Mouse (Mus musculus): ENCODE measurements around the gene BC004004. TPM values are rescaled to one million over a fixed set of nuclear protein-coding genes. Genes with fewer than 3 reads are reported as not detected.

BC004004 gene
- polyA plus RNA-seq, 1 experiment from 2014 or later, result 130 TPM

DNA sequence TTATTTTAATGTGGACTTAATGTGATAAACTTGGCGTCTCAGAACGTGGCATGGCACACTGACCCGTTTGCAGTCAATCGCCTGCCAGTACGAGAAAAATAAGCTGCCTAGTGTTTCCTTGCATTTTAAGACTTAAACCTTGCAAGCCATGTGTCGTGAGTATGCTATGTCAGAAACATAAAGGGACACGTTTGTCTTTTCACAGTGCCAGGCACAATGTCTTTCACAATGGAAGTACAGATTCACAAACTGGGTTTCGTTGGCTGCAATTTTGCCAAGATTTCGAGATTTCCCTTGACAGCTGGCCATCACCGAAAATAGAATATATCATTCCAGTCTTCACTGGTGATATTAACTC lies 740 bp downstream of the BC004004 start:
- in situ Hi-C loops (cut with MboI; ENCODE audit: low pct_unique_long_range_greater_than_20kb), result loop anchor here (10.0 kb wide), 1 partner anchor 245 kb away; no protein-coding TSS in a partner anchor
- ChIA-PET CTCF (interaction anchor here (0.6 to 2.5 kb wide), 10 partner anchors 10 to 87 kb away, joined by 3 to 14 read pairs (median 4); partner anchors contain the start of gene Mtch1), POLR2A (interaction anchor here (1.0 kb wide), 1 partner anchor 102 kb away, joined by 3 read pairs; no protein-coding TSS in a partner anchor)
- ATAC-seq (no peak), DNase-seq (ENCODE audit: low read depth, low spot score) (no peak)
- no peak for TF ChIP-seq CTCF (IDR thresholded peaks at IDR 0.05)
- H3K27me3 ChIP-seq, result no peaks in the 10 kb centered on the region

DNA sequence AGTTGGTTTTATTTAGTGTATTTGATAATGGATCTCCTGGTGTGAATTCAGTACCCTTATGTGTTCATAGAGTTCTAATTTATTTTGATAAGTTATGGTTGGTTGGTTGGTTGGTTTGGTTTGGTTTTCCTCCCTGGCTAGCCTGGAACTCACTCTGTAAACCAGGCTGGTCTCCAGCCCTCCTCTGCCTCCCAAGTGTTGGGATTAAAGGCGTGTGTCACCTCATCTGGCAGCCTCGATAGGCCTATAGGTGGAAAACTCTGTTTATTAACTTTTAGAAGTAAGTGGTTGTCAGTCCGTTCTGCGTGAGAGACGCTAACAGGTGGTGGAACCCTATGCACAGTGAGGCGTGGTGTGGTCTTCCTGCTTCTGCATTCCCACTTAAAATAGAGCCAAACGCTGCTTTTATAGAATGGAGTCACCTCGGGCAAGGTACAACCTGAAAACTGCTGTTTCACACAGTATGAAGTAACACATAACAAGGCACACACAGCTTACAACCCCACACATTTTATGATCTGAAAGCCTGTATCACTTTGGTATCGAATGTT lies 1.6 kb downstream of the BC004004 start:
- TF ChIP-seq CTCF (IDR thresholded peaks at IDR 0.05), result no peak
- CTCF ChIA-PET, result interaction anchor here (0.8 to 2.5 kb wide), 2 partner anchors 9 to 101 kb away, joined by 3 to 14 read pairs; no protein-coding TSS in a partner anchor
- no peak for ATAC-seq
- no peak for DNase-seq (ENCODE audit: low read depth, low spot score)
- no peaks in the 10 kb centered on the region for H3K27me3 ChIP-seq
- in situ Hi-C loops (cut with MboI; ENCODE audit: low pct_unique_long_range_greater_than_20kb), result no loop called here
- POLR2A ChIA-PET, result no interaction called here

DNA sequence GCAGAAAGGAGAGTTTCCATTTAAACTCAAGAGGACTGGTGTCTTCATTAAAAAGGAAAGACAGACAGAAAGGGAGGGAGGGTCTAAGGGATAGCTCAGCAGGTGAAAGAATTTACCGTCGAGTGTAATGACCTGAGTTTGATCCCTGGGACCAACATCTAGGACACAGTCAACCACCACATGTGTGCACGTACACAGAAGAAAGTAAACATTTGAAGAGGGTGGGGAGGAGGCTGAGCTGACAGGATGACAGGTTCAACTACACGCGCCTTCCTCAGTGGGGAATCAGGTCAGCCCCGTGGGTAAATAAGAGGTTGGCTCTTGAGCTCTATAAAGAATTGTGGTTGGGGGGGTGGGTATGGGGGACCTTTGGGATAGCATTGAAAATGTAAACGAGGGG lies 4.6 kb downstream of the BC004004 start:
- TF ChIP-seq CTCF (IDR thresholded peaks at IDR 0.05), result no peak
- ChIA-PET CTCF (no interaction called here), POLR2A (no interaction called here)
- H3K27me3 ChIP-seq, result no peaks in the 10 kb centered on the region
- in situ Hi-C loops (cut with MboI; ENCODE audit: low pct_unique_long_range_greater_than_20kb), result no loop called here
- DNase-seq (ENCODE audit: low read depth, low spot score), result no peak
- no peak for ATAC-seq

DNA sequence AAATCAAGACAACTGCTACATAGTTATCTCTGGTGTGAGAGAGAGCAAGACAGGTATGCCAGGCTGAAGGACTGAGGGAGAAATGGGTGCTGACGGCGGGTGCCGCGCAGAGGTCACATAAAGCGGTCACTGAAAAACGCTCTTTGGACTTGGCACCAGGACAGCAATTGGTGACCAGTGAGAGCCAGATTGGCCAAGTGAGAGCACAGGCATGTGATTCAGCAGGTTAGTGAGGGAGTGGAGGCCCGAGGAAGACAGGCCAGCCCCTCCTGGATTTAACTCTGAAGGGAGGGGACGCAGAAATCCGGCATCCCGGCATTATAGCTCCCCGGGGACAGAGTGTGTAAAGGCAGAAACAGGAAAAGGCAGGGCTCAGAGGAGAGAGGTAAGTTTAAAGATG lies 5.3 kb downstream of the BC004004 start:
- H3K27me3 ChIP-seq, result no peaks in the 10 kb centered on the region
- CTCF ChIA-PET, result no interaction called here
- ATAC-seq, result no peak
- DNase-seq (ENCODE audit: low read depth, low spot score), result no peak
- POLR2A ChIA-PET, result no interaction called here
- TF ChIP-seq CTCF (IDR thresholded peaks at IDR 0.05), result no peak
- in situ Hi-C loops (cut with MboI; ENCODE audit: low pct_unique_long_range_greater_than_20kb), result no loop called here

DNA sequence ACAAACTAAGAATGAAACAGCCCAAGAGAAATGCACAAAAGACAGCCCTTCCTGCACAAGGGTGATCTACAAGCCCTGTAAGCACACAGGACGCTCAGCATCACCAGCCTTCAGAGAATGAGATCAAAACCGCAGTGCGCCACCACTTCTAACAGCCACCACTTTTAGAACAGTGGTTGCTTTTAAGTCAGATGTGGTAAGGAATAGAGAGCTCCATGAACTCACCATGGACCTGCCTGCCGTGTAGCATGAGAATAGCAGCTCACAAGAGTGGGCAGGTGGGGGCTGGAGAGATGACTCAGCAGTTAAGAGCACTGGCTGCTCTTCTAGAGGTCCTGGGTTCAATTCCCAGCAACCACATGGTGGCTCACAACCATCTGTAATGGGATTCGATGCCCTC lies 11.8 kb downstream of the BC004004 start:
- ATAC-seq (no peak), DNase-seq (ENCODE audit: low read depth, low spot score) (no peak)
- in situ Hi-C loops (cut with MboI; ENCODE audit: low pct_unique_long_range_greater_than_20kb), result no loop called here
- no peak for TF ChIP-seq CTCF (IDR thresholded peaks at IDR 0.05)
- no peaks in the 10 kb centered on the region for H3K27me3 ChIP-seq
- ChIA-PET CTCF (interaction anchor here (0.9 to 3.4 kb wide), 2 partner anchors 8 to 12 kb away, joined by 3 to 14 read pairs; partner anchors contain the start of gene BC004004), POLR2A (no interaction called here)

DNA sequence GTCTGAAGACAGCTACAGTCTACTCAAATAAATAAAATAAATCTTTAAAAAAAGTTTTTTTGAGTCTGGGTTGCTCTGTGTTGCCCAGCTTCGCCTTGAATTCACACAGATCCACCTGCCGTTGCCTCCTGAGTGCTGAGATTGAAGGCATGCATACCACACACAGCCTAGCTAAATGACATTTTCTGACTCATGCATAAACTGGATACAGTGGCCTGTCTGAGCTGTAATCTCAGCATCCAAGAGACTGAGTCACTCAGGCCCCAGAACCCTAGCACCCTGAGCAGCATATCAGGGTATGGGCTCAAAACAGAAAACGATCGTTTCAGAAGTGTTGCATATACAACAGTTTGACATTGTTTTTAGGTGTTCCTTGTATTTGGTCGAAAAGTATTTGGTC lies 13.0 kb downstream of the BC004004 start:
- TF ChIP-seq CTCF (IDR thresholded peaks at IDR 0.05), result no peak
- ATAC-seq (no peak), DNase-seq (ENCODE audit: low read depth, low spot score) (no peak)
- ChIA-PET POLR2A (no interaction called here), CTCF (interaction anchor here (0.8 to 0.9 kb wide), 2 partner anchors 7 to 9 kb away, joined by 3 read pairs; no protein-coding TSS in a partner anchor)
- no peaks in the 10 kb centered on the region for H3K27me3 ChIP-seq
- in situ Hi-C loops (cut with MboI; ENCODE audit: low pct_unique_long_range_greater_than_20kb), result no loop called here

DNA sequence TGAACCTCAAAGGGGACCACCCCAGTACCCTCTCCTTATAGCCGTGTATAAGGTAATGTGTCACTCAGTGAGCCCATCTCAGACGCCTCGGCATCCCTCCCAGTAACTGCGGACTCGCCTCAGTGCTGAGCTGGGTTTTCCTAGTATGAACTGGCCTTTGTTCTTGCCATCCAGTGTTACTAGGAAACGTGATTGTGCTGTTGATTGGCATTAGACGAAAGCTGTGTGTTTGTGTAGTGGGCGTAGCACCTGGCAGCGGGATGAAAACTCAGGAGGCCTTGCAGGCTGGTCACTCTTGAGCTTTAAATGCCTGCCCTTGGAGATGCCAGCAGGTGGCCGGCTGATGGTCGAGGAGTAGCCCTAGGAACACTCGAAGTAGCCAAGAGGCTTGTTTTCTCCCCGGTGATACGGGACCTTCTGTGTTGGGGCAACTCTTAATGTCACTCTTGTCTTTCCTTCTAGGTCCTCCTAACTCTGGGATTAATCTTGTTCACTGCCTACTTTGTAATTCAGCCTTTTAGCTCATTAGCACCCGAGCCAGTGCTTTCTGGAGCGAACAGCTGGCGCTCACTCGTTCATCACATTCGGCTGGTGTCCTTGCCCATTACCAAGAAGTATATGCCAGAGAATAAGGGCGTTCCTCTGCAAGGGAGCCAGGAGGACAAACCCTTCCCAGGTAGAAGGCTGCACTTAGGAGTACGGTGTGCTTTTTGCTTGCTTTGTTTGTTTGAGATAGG lies 13.8 kb downstream of the BC004004 start:
- in situ Hi-C loops (cut with MboI; ENCODE audit: low pct_unique_long_range_greater_than_20kb), result no loop called here
- DNase-seq (ENCODE audit: low read depth, low spot score) (no peak), ATAC-seq (no peak)
- ChIA-PET POLR2A (no interaction called here), CTCF (no interaction called here)
- no peaks in the 10 kb centered on the region for H3K27me3 ChIP-seq
- no peak for TF ChIP-seq CTCF (IDR thresholded peaks at IDR 0.05)

DNA sequence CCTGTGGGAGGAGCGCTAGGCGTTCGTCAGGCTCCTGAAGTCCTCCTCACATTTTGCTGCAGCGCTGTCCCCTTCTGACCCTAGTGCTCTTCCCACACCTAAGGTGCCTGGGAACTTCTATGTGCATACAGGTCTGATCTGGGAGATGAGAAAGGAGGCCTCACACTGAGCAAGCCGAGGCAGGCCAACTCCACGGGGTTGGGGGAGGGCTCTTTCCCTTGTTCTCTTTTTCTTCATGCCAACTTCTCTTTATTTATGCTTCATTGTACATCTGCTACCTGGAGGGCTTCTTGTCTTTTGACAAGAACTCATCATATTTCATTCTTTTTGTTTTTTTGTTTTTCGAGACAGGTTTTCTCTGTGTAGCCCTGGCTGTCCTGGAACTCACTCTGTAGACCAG lies 23.2 kb downstream of the BC004004 start:
- no peak for TF ChIP-seq CTCF (IDR thresholded peaks at IDR 0.05)
- DNase-seq (ENCODE audit: low read depth, low spot score) (no peak), ATAC-seq (no peak)
- ChIA-PET POLR2A (no interaction called here), CTCF (no interaction called here)
- in situ Hi-C loops (cut with MboI; ENCODE audit: low pct_unique_long_range_greater_than_20kb), result no loop called here
- H3K27me3 ChIP-seq, result no peaks in the 10 kb centered on the region

DNA sequence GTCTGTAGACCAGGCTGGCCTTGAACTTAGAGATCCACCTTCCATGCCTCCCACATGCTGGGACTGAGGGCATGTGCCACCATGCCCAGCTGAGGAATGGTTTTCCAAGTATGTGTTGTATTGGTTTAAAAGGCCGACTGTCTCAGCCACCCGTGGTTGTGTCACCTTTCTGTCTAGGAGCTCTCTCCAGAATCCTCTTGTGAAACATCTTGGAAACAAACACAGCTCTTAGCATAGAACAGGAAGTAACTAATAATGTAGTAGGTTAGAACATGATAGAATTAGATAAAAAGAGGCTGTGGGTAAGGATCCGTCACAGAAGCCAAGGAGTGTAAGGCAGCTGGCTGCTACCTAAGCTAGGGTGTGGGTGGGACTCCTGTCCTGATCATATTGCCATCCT lies 24.4 kb downstream of the BC004004 start:
- in situ Hi-C loops (cut with MboI; ENCODE audit: low pct_unique_long_range_greater_than_20kb), result no loop called here

DNA sequence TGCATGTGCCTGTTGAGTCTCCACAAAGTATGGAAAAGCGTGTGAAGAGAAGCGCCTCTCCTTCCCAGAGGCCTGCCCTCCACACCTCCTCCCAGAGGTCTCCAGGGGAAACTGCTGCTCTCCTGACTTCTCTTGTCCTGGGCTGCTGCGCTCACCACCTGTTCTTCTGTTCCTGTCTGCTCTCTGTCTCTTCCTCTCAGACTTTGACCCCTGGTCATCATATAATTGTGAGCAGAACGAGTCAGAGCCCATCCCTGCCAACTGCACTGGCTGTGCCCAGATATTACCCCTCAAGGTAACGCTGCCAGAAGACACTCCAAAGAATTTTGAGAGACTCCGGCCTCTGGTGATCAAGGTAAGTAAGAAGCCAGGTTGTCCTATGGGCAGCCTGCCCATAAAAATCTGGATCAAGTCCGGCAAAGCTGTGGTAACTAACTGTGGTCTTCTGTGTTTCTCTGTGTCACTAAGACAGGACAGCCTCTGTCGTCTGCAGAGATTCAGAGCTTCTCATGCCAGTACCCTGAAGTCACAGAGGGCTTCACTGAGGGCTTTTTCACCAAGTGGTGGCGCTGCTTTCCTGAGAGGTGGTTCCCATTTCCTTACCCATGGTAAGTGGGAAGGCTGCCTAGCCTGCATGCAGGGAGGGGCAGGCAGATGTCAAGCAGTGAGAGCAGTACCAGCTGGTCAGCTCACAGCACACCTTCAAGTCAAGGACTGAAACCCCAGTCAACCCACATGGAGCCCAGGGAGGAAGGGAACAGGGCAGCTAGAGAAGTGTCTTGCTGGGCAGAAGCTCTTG lies 25.4 kb downstream of the BC004004 start:
- CTCF ChIA-PET, result no interaction called here
- DNase-seq (ENCODE audit: low read depth, low spot score) (no peak), ATAC-seq (no peak)
- no peak for TF ChIP-seq CTCF (IDR thresholded peaks at IDR 0.05)
- H3K27me3 ChIP-seq, result no peaks in the 10 kb centered on the region
- in situ Hi-C loops (cut with MboI; ENCODE audit: low pct_unique_long_range_greater_than_20kb), result no loop called here
- POLR2A ChIA-PET, result no interaction called here

More for the DNA sequence above, 24.4 kb downstream of the BC004004 start:
- DNase-seq (ENCODE audit: low read depth, low spot score) (no peak), ATAC-seq (no peak)
- H3K27me3 ChIP-seq, result no peaks in the 10 kb centered on the region
- CTCF ChIA-PET, result no interaction called here
- POLR2A ChIA-PET, result no interaction called here
- no peak for TF ChIP-seq CTCF (IDR thresholded peaks at IDR 0.05)

DNA sequence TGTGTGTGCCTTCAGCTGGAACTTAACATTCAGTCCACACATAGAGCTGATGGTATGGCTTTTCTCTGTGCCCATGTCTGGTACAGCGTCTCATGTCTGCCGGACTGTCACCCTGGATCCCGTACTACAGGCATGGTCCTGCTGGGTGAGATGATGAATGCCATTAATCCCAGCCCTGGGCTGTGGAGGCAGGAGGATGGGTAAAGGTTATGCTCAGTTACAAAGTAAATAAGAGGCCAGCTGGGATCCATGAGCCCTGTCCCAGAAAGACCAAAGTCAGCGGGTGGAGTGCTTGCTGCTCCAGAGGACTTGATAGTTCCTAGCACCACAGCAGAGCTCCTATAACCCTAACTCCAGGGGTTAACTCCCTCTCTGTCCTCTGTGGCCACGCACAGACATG lies 27.2 kb downstream of the BC004004 start:
- POLR2A ChIA-PET, result no interaction called here
- in situ Hi-C loops (cut with MboI; ENCODE audit: low pct_unique_long_range_greater_than_20kb), result no loop called here
- no peak for DNase-seq (ENCODE audit: low read depth, low spot score)

More for the DNA sequence above, 27.2 kb downstream of the BC004004 start:
- CTCF ChIA-PET, result no interaction called here
- no peak for TF ChIP-seq CTCF (IDR thresholded peaks at IDR 0.05)
- ATAC-seq, result no peak
- H3K27me3 ChIP-seq, result no peaks in the 10 kb centered on the region
